Mouse (Mus musculus): ENCODE measurements around the gene Gm4353. TPM values are rescaled to one million over a fixed set of nuclear protein-coding genes. Genes with fewer than 3 reads are reported as not detected.

The Gm4353 gene
- total and polyA plus RNA-seq, 2 experiments from 2014 or later: 0.19 to 0.25 TPM

DNA sequence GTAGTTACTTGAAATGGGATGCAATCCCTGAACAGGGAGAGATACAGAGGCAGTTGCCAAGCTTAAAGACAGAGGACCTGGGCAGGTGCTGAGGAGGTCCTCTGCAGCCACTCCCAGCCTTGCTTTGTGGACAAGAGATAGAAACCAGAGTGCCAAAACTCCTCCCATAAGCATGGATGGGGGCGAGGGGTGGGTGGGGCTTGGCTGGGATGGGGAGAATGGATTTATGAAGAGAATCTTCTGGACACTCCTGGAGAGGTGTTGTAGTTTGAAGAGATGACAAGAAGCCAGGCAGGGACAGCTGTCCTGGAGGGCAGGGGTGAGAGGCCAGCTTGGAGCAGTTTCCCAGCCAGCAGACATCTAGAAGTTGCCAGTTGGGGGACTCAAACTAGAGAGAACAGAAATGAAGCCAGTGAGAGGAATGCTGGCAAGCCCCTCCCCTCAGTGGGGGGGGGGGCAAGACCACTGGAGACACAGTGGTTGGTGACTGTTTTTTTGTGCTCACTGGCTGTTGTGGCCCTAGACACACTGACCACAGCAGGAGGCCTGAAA lies 34.9 kb upstream of the Gm4353 start:
- Histone ChIP-seq H3K36me3 (replicated peaks; ENCODE audit: control insufficient read depth, insufficient read depth, low read length) (peaks cover 6% of the 10 kb centered on the region; the same call in 1 of the 2 replicates), H3K4me3 (ENCODE audit: low read depth, low read length) (no peak overlapping the region), H3K27me3 (ENCODE audit: control insufficient read depth, insufficient read depth, low read length) (no peaks in the 10 kb centered on the region), H3K27ac (ENCODE audit: low read depth) (no peak overlapping the region), H3K4me1 (ENCODE audit: control insufficient read depth, insufficient read depth) (no peaks in the 10 kb centered on the region), H3K4me2 (ENCODE audit: low read depth, low read length) (no peak overlapping the region), H3K9ac (replicated peaks; ENCODE audit: low read depth, low read length) (no peak overlapping the region), H3K9me3 (replicated peaks; ENCODE audit: control insufficient read depth, low read length) (no peaks in the 10 kb centered on the region)
- DNase-seq (ENCODE audit: low spot score) (no peak), ATAC-seq (ENCODE audit: insufficient read depth, low read depth) (no peak)
- WGBS: 65% methylated on average over 1 of the region's 1 CpGs
- TF ChIP-seq CTCF (IDR thresholded peaks at IDR 0.05; ENCODE audit: low read depth): no peak
- no peak for TF ChIP-seq EP300 (IDR thresholded peaks at IDR 0.05; ENCODE audit: low read depth)

DNA sequence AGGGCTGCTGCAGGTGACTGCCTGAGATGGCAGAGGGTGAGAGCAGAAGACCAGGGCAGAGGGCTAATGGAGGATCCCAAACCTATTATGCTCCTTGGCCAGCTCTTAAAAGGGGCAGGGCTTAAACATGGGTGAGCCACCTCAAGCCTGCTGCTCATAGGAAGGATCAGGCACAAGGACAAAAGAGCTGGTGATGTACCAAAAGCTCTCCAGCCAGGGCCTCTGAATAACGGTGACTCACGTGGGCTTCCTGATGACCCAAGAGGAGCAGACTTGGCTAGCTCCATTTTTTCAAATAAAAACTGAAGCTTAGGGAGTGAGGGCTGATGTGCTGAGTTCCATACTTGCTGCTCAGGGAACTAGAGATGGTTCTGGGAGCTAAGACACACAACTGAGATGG lies 31.6 kb upstream of the Gm4353 start:
- Histone ChIP-seq H3K9me3 (replicated peaks; ENCODE audit: control insufficient read depth, low read length) (no peaks in the 10 kb centered on the region), H3K4me1 (ENCODE audit: control insufficient read depth, insufficient read depth) (no peaks in the 10 kb centered on the region), H3K27me3 (ENCODE audit: control insufficient read depth, insufficient read depth, low read length) (no peaks in the 10 kb centered on the region), H3K9ac (replicated peaks; ENCODE audit: low read depth, low read length) (no peak overlapping the region), H3K36me3 (replicated peaks; ENCODE audit: control insufficient read depth, insufficient read depth, low read length) (no peaks in the 10 kb centered on the region), H3K4me3 (ENCODE audit: low read depth, low read length) (no peak overlapping the region), H3K4me2 (ENCODE audit: low read depth, low read length) (no peak overlapping the region), H3K27ac (ENCODE audit: low read depth) (no peak overlapping the region)
- ATAC-seq (ENCODE audit: insufficient read depth, low read depth) (no peak), DNase-seq (ENCODE audit: low spot score) (no peak)
- 72% methylated on average over 2 of the region's 2 CpGs for WGBS
- TF ChIP-seq EP300 (IDR thresholded peaks at IDR 0.05; ENCODE audit: low read depth): no peak
- TF ChIP-seq CTCF (IDR thresholded peaks at IDR 0.05; ENCODE audit: low read depth): no peak

DNA sequence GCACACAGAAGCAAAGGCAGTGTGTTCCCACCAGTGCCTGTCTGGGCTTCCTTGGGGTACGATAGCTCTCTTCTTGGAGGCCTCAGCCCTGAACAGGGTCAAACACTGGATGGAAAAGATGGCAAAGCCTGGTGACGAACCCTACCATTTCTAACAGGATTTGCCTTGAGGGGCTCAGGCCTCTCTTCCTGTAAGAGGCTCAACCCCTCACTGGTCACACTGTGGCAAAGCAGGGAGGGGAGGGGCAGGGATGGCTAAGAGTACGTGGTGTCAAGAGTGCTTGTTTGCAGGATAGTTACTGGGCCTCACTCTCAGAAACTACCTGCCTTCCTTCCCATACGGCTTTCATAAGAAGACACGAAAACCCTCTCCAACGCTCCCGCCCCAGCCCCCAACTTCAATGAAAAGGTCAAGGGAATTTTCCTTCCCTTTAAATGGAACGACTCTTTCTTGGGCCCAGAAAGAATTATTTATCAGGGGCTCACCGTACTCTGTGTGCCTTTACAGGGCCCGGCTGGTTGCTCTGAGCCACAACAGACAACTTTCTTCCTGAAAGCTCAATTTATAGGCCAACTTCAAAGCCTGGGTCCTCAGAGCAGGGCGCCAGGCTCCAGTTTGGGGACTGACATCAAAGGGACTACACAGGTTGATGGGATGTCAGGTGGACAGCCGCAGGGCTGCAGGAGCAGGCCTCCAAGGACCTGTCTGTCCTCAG lies 30.9 kb upstream of the Gm4353 start:
- Histone ChIP-seq H3K4me3 (ENCODE audit: low read depth, low read length) (no peak overlapping the region), H3K27ac (ENCODE audit: low read depth) (no peak overlapping the region), H3K27me3 (ENCODE audit: control insufficient read depth, insufficient read depth, low read length) (no peaks in the 10 kb centered on the region), H3K9me3 (replicated peaks; ENCODE audit: control insufficient read depth, low read length) (no peaks in the 10 kb centered on the region), H3K4me1 (ENCODE audit: control insufficient read depth, insufficient read depth) (no peaks in the 10 kb centered on the region), H3K9ac (replicated peaks; ENCODE audit: low read depth, low read length) (no peak overlapping the region), H3K36me3 (replicated peaks; ENCODE audit: control insufficient read depth, insufficient read depth, low read length) (no peaks in the 10 kb centered on the region), H3K4me2 (ENCODE audit: low read depth, low read length) (no peak overlapping the region)
- TF ChIP-seq EP300 (IDR thresholded peaks at IDR 0.05; ENCODE audit: low read depth) (no peak), CTCF (IDR thresholded peaks at IDR 0.05; ENCODE audit: low read depth) (no peak)
- ATAC-seq (ENCODE audit: insufficient read depth, low read depth): no peak
- DNase-seq (ENCODE audit: low spot score): no peak
- WGBS: 77% methylated on average over 12 of the region's 12 CpGs

DNA sequence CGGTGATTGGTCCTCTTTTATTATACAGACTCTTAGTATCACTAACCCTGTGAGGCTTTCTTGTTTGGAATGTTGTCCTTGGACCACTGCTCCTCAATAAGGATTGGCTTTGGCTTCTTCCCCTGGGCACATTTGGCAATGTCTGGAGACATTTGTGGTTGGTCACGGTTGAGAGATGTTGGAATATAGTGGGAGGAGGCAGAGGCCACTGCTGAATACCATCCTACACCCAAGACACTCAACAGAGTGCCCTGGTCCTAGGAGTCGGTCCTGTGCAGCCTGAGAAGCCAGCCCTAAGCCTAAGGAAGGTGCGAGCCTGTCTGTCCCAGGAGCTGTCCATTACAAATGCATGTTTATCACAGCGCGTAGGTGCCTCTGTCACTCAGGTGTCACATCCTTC lies 27.1 kb upstream of the Gm4353 start:
- ATAC-seq (ENCODE audit: insufficient read depth, low read depth) (no peak), DNase-seq (ENCODE audit: low spot score) (no peak)
- peaks cover 9% of the 10 kb centered on the region for H3K36me3 ChIP-seq (replicated peaks; ENCODE audit: control insufficient read depth, insufficient read depth, low read length)
- no peak for TF ChIP-seq EP300 (IDR thresholded peaks at IDR 0.05; ENCODE audit: low read depth)
- TF ChIP-seq CTCF (IDR thresholded peaks at IDR 0.05; ENCODE audit: low read depth): no peak
- no peak overlapping the region for H3K4me2 ChIP-seq (ENCODE audit: low read depth, low read length)
- H3K4me1 ChIP-seq (ENCODE audit: control insufficient read depth, insufficient read depth): no peaks in the 10 kb centered on the region
- H3K27ac ChIP-seq (ENCODE audit: low read depth): no peak overlapping the region
- no peaks in the 10 kb centered on the region for H3K9me3 ChIP-seq (replicated peaks; ENCODE audit: control insufficient read depth, low read length)
- 76% methylated on average over 6 of the region's 6 CpGs for WGBS
- no peak overlapping the region for H3K9ac ChIP-seq (replicated peaks; ENCODE audit: low read depth, low read length)
- no peak overlapping the region for H3K4me3 ChIP-seq (ENCODE audit: low read depth, low read length)
- no peaks in the 10 kb centered on the region for H3K27me3 ChIP-seq (ENCODE audit: control insufficient read depth, insufficient read depth, low read length)

DNA sequence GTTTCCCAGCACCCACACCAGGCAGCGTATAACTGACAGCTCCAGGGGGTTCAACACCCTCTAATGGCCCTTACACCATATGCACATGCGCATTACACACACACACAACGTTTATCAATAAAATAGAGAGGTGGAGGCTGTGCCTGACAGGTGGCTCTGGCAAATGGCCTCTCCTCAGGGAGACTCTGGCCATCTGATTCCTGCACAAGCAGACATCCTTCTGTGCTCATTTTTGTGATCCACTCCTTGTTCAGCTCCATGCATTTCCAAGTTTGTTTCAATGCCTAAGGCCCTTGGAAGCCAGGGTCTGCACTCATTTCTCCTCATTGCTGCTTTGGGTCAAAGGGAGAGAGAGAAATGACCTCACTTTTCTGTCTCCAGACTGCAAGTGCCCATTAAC lies 26.2 kb upstream of the Gm4353 start:
- 75% methylated on average over 3 of the region's 3 CpGs for WGBS
- ATAC-seq (ENCODE audit: insufficient read depth, low read depth): no peak
- Histone ChIP-seq H3K36me3 (replicated peaks; ENCODE audit: control insufficient read depth, insufficient read depth, low read length) (peaks cover 18% of the 10 kb centered on the region), H3K27me3 (ENCODE audit: control insufficient read depth, insufficient read depth, low read length) (no peaks in the 10 kb centered on the region), H3K4me2 (ENCODE audit: low read depth, low read length) (no peak overlapping the region), H3K27ac (ENCODE audit: low read depth) (no peak overlapping the region), H3K9me3 (replicated peaks; ENCODE audit: control insufficient read depth, low read length) (no peaks in the 10 kb centered on the region), H3K4me1 (ENCODE audit: control insufficient read depth, insufficient read depth) (no peaks in the 10 kb centered on the region), H3K9ac (replicated peaks; ENCODE audit: low read depth, low read length) (no peak overlapping the region), H3K4me3 (ENCODE audit: low read depth, low read length) (no peak overlapping the region)
- no peak for DNase-seq (ENCODE audit: low spot score)
- TF ChIP-seq EP300 (IDR thresholded peaks at IDR 0.05; ENCODE audit: low read depth) (no peak), CTCF (IDR thresholded peaks at IDR 0.05; ENCODE audit: low read depth) (no peak)

DNA sequence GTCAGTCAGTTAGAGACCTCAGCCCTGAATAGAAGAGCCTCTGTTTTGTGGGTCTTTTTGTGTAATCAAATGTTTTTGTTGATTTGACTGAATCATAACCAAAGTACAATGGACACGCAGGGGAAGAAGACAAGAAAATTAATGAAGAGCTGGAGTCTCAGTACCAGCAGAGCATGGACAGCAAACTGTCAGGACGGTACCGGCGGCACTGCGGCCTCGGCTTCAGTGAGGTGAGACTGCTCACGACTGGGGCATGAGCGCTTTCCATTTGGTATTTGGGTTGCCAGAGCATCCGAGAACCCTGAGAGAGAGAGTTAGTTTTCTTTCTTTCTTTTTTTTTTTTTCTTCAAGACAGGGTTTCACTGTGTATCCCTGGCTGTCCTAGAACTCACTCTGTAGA lies 18.7 kb upstream of the Gm4353 start:
- Histone ChIP-seq H3K36me3 (replicated peaks; ENCODE audit: control insufficient read depth, insufficient read depth, low read length) (peaks cover 43% of the 10 kb centered on the region), H3K27me3 (ENCODE audit: control insufficient read depth, insufficient read depth, low read length) (no peaks in the 10 kb centered on the region), H3K4me2 (ENCODE audit: low read depth, low read length) (no peak overlapping the region), H3K4me1 (ENCODE audit: control insufficient read depth, insufficient read depth) (peaks cover 8% of the 10 kb centered on the region; the same call in 1 of the 2 replicates), H3K9me3 (replicated peaks; ENCODE audit: control insufficient read depth, low read length) (no peaks in the 10 kb centered on the region), H3K4me3 (ENCODE audit: low read depth, low read length) (no peak overlapping the region), H3K9ac (replicated peaks; ENCODE audit: low read depth, low read length) (no peak overlapping the region), H3K27ac (ENCODE audit: low read depth) (no peak overlapping the region)
- ATAC-seq (ENCODE audit: insufficient read depth, low read depth) (no peak), DNase-seq (ENCODE audit: low spot score) (no peak)
- 94% methylated on average over 9 of the region's 9 CpGs for WGBS
- TF ChIP-seq CTCF (IDR thresholded peaks at IDR 0.05; ENCODE audit: low read depth) (no peak), EP300 (IDR thresholded peaks at IDR 0.05; ENCODE audit: low read depth) (no peak)

Data from heart, postnatal 0 days (tissue).